Mouse (Mus musculus) forebrain, embryonic 14.5 days (tissue): ENCODE data around the gene Cfap97d2. TPM values are rescaled to one million over a fixed set of nuclear protein-coding genes. Genes with fewer than 3 reads are reported as not detected.

Source experiments
- ATAC-seq: fragments of 200-750 bp; cut with Nextera tagmentation; 2 replicates; pipeline ENCODE4 v1.8.0; 2017; ENCODE audit warnings: mild to moderate bottlenecking, moderate library complexity
- DNase-seq: peaks from one replicate; pipeline ENCODE4 v3.0.0-alpha.2; 2015; ENCODE audit warnings: low spot score
- H3K27ac ChIP-seq: fragments of 300-500 bp; sonication (generic); 2 replicates; pipeline ENCODE4 v1.5.1; 2014; ENCODE audit warnings: low read depth, mild to moderate bottlenecking, control low read depth, low read length, moderate library complexity
- H3K27me3 ChIP-seq: fragments of 300-500 bp; sonication (generic); replicated peaks from 2 replicates; pipeline ENCODE4 v1.6.1; 2014; ENCODE audit warnings: low read length, control low read depth, mixed read lengths; ENCODE audit not compliant: control insufficient read depth, insufficient read depth
- H3K36me3 ChIP-seq: fragments of 300-500 bp; sonication (generic); 2 replicates; pipeline ENCODE4 v1.6.1; 2014; ENCODE audit warnings: low read length, control low read depth; ENCODE audit not compliant: control insufficient read depth, insufficient read depth
- H3K4me1 ChIP-seq: fragments of 300-500 bp; sonication (generic); 2 replicates; pipeline ENCODE4 v1.6.1; 2014; ENCODE audit warnings: antibody characterized with exemption, low read length, control low read depth; ENCODE audit not compliant: control insufficient read depth, insufficient read depth
- H3K4me2 ChIP-seq: fragments of 300-500 bp; sonication (generic); 2 replicates; pipeline ENCODE4 v1.6.1; 2014; ENCODE audit warnings: mild to moderate bottlenecking, control low read depth, low read length
- H3K4me3 ChIP-seq: fragments of 300-500 bp; sonication (generic); 2 replicates; pipeline ENCODE4 v1.5.1; 2014; ENCODE audit warnings: low read depth, low read length, control low read depth
- H3K9ac ChIP-seq: fragments of 300-500 bp; sonication (generic); 2 replicates; pipeline ENCODE4 v1.6.1; 2014; ENCODE audit warnings: mild to moderate bottlenecking, low read length, control low read depth, moderate library complexity
- H3K9me3 ChIP-seq: fragments of 300-500 bp; sonication (generic); replicated peaks from 2 replicates; pipeline ENCODE4 v1.6.1; 2016; ENCODE audit warnings: low read length, control low read depth, mixed read lengths; ENCODE audit not compliant: control insufficient read depth
- WGBS: fragments of 180-500 bp; shearing (Covaris S2); extraction: QIAGEN DNeasy Blood & Tissue Kit; methylation state at CpG from one replicate; pipeline ENCODE4 v1.1.7; 2014; 5-methylcytosine and 5-hydroxymethylcytosine counted together
- polyA plus RNA-seq: library from polyadenylated mRNA; unstranded; fragments of >200 nt; fragmentation: Nextera tagmentation; extraction: Ambion mirVana; gene quantifications from 2 replicates; pipeline ENCODE4 v1.2.1, GENCODE M21; 2014

The Cfap97d2 gene
- polyA plus RNA-seq, 1 experiment from 2014 or later, result 1.1 TPM

DNA sequence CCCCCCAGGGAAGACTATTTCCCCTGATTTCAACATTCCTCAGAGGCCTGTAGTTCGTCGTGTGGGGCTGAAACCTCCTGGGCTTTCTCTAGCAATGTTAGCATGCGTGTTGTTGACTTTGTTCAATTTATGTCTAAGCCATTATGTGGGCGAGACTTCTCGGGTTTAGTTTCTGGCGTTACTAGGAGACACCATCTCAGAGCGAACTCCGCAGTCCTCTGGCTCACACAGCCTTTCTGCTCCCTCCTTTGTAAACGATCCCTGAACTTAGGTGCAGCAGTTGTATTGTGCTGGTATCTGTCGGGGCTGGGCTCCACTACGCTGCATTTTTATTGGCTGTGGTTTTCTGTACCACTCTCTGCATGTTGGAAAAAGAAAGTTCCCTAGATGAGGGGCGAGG is 11.0 kb upstream of the Cfap97d2 start:
- Histone ChIP-seq H3K9ac (no peak overlapping the region), H3K9me3 (no peaks in the 10 kb centered on the region), H3K27ac (no peak overlapping the region), H3K36me3 (no peaks in the 10 kb centered on the region), H3K4me1 (no peaks in the 10 kb centered on the region), H3K4me3 (no peak overlapping the region), H3K4me2 (no peak overlapping the region), H3K27me3 (no peaks in the 10 kb centered on the region)
- no peak for ATAC-seq
- no peak for DNase-seq
- 72% methylated on average over 12 of the region's 12 CpGs for WGBS

DNA sequence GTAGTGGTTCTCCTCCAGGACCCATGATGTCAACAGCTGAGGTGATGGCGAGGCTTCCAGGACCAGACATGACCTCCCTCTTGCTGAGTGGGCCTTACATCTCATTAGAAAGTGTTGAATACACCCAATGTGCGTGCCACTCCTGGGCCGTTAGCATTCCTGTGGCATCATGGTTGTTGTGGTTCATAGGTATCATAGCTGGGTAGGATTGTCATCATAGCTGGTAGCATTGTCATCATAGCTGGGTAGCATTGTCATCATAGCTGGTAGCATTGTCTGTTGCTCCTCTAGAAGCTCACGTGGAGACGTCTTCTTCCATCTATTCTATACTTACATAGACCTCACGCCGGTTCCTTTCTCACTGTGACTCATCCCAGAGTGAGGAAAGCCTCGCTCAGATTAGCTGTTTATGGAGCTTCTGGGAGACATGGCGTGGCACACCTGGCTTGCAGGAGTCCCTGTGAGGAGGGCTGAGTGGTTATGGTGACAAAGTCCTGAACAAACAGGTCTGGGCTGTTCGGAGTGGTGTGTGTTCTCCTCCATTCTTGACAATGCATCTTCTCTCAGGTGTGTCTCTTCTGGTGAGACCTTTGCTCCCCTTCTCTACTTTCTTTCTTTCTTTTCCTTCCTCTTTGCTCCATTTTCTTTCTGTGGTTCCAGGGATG is 10.4 kb upstream of the Cfap97d2 start:
- Histone ChIP-seq H3K27me3 (no peaks in the 10 kb centered on the region), H3K4me3 (no peak overlapping the region), H3K4me2 (no peak overlapping the region), H3K9ac (no peak overlapping the region), H3K27ac (no peak overlapping the region), H3K36me3 (no peaks in the 10 kb centered on the region), H3K4me1 (no peaks in the 10 kb centered on the region), H3K9me3 (no peaks in the 10 kb centered on the region)
- DNase-seq (no peak), ATAC-seq (no peak)
- WGBS, result 88% methylated on average over 10 of the region's 10 CpGs

DNA sequence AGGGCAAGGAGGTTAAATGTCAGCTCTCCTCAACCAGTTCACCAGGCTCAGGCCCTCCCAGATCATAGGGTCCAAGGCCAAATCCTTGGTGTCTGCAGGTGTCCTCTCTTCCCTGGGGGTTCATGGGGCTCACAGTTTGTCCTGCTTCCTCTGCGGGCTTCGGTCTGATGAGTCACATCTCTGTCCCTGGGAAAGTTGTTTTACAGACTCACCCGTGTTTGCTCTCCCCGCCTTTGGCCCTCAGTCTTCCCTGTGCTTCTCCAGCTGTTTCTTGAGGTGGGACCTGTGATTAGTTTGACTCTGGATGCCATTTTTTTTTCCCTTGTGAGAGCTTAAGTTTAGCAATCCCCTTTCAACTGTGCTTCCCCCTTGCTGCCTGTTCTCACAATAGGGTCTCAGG is 9.5 kb upstream of the Cfap97d2 start:
- no peaks in the 10 kb centered on the region for H3K4me1 ChIP-seq
- no peaks in the 10 kb centered on the region for H3K36me3 ChIP-seq
- H3K4me3 ChIP-seq, result no peak overlapping the region
- DNase-seq (no peak), ATAC-seq (no peak)
- 81% methylated on average over 4 of the region's 4 CpGs for WGBS
- H3K27ac ChIP-seq, result no peak overlapping the region
- no peak overlapping the region for H3K4me2 ChIP-seq
- H3K9me3 ChIP-seq, result no peaks in the 10 kb centered on the region
- no peaks in the 10 kb centered on the region for H3K27me3 ChIP-seq
- H3K9ac ChIP-seq, result no peak overlapping the region

DNA sequence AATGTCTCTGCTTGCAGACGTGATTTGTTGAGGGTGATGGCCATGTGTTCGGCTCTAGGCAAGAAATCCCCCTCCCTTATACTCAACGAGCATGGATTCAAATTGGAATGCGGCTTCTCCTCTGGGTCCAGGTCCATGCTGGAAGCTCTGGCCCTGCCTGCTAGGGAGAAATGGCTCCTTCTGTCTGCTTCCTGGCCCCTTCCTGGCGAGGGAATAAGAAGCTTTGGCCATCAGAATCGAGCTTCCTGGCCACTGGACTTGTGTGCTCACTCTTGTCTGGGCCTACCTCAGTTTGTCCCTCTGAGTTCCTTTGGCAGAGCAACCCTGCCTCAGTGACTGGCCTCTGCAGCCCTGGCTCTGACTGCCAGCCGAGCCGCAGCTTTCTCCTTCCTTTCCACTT is 8.5 kb upstream of the Cfap97d2 start:
- Histone ChIP-seq H3K4me2 (no peak overlapping the region), H3K4me1 (no peaks in the 10 kb centered on the region), H3K9ac (no peak overlapping the region), H3K36me3 (no peaks in the 10 kb centered on the region), H3K4me3 (no peak overlapping the region), H3K27ac (no peak overlapping the region), H3K27me3 (no peaks in the 10 kb centered on the region), H3K9me3 (no peaks in the 10 kb centered on the region)
- WGBS, result 83% methylated on average over 8 of the region's 8 CpGs
- ATAC-seq (no peak), DNase-seq (no peak)

GRCm38 (mm10) chr8:13697681-13698080 is 8.0 kb upstream of the Cfap97d2 start:
- H3K27ac ChIP-seq, result no peak overlapping the region
- H3K4me3 ChIP-seq, result no peak overlapping the region
- no peaks in the 10 kb centered on the region for H3K36me3 ChIP-seq
- WGBS, result 82% methylated on average over 8 of the region's 8 CpGs
- H3K9me3 ChIP-seq, result no peaks in the 10 kb centered on the region
- H3K4me2 ChIP-seq, result no peak overlapping the region
- no peaks in the 10 kb centered on the region for H3K4me1 ChIP-seq
- DNase-seq (no peak), ATAC-seq (no peak)
- H3K27me3 ChIP-seq, result no peaks in the 10 kb centered on the region
- no peak overlapping the region for H3K9ac ChIP-seq

DNA sequence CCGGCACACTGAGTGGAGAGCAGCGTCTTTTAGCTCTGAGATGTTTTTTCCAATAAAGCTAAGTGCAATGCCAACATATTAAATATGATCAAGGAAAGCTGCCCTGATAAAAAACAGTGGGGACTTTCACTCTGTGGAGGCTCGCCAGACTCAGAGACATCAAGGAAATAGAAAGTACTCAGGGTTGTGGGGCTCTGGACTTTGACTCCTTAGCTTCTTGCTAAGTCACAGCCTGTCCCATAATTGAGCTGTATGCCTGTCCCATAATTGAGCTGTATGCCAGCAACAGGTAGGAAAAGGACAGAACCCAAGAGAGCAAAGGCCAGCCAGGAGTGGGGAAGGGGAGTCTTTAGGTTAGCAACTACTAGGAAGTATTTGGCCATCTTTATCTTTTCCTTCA is 7.4 kb upstream of the Cfap97d2 start:
- Histone ChIP-seq H3K4me2 (no peak overlapping the region), H3K27ac (no peak overlapping the region), H3K27me3 (no peaks in the 10 kb centered on the region), H3K9me3 (no peaks in the 10 kb centered on the region), H3K4me1 (no peaks in the 10 kb centered on the region), H3K4me3 (no peak overlapping the region), H3K9ac (no peak overlapping the region), H3K36me3 (no peaks in the 10 kb centered on the region)
- DNase-seq, result no peak
- no peak for ATAC-seq
- WGBS, result 84% methylated on average over 3 of the region's 3 CpGs

DNA sequence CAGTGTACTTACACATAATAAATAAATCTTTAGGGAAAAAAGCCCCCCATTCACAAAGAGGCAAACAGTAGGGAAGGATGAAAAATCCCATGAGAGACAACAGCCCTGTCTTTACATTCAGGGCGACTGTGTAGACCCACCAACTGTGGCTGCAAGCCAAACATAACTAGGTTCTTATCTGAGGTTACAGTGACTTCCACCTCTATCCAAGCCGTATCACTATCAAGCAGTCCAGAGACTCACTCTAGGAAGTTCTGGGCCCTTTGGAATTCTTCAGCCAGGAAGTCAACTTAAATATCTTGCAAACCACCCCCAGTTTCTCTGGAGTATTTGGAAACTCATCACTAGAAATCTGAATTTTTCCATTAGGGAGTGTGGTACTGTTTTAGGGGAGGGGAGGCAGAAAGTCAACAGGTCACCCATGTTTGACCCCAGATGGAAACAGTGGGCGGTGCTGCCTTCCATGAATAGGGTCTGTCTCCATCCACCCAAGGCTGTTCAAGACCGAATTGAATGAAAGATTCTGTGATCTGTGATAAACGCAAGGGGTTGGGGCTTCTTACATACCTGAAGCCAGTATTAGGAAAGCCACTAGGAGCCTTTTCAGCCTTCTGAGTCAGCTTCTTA is 6.3 kb upstream of the Cfap97d2 start:
- no peak for ATAC-seq
- 81% methylated on average over 5 of the region's 5 CpGs for WGBS
- Histone ChIP-seq H3K9me3 (no peaks in the 10 kb centered on the region), H3K9ac (no peak overlapping the region), H3K4me3 (no peak overlapping the region), H3K4me1 (no peaks in the 10 kb centered on the region), H3K27me3 (no peaks in the 10 kb centered on the region), H3K36me3 (no peaks in the 10 kb centered on the region), H3K27ac (no peak overlapping the region), H3K4me2 (no peak overlapping the region)
- DNase-seq, result no peak

DNA sequence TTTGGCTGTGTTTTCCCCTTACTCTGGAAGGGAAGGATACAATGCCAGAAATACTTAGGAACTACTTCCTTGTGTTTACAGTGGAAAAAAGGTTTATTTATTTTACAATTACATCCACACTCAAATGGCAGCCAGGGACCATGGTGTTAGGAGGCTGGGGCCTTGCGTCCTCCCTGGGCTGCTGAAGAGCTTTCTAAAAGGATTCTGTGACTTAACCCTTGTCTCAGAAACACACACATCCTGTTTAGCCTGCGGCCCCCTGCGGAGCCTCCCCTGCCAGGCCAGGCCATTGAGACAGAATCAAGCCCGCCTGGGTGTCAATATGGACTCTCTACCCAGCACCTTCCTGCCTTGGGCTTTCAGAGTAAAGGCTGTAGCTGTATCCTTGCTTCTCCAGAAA is 2.9 kb upstream of the Cfap97d2 start:
- DNase-seq (no peak), ATAC-seq (no peak)
- Histone ChIP-seq H3K27me3 (no peaks in the 10 kb centered on the region), H3K9ac (no peak overlapping the region), H3K4me1 (peaks cover 6% of the 10 kb centered on the region), H3K36me3 (no peaks in the 10 kb centered on the region), H3K4me2 (no peak overlapping the region), H3K4me3 (no peak overlapping the region), H3K9me3 (no peaks in the 10 kb centered on the region), H3K27ac (no peak overlapping the region)
- 50% methylated on average over 4 of the region's 4 CpGs for WGBS

DNA sequence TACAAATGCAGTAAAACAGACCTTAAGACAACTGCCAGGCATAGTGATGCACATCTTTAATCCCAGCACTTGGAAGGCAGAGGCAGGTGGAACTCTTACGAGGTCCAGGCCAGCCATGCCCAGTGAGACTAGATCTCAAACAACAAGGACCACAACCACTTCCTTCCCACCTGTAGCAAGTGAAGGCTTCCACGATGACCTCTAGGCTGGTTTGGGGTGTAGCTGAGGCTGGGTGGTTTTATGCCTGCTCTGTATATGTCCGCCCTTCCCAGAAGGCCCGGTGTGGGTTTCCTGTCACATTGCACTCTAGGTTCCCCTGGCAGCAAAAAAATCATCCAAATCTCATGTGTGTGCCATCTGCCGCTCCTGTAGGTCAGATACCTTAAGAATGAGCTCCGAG is 1.9 kb upstream of the Cfap97d2 start:
- 93% methylated on average over 6 of the region's 6 CpGs for WGBS
- H3K4me2 ChIP-seq, result no peak overlapping the region
- no peaks in the 10 kb centered on the region for H3K9me3 ChIP-seq
- H3K27me3 ChIP-seq, result no peaks in the 10 kb centered on the region
- no peak overlapping the region for H3K9ac ChIP-seq
- DNase-seq (no peak), ATAC-seq (no peak)
- no peaks in the 10 kb centered on the region for H3K36me3 ChIP-seq
- H3K4me1 ChIP-seq, result peaks cover 6% of the 10 kb centered on the region
- no peak overlapping the region for H3K27ac ChIP-seq
- H3K4me3 ChIP-seq, result no peak overlapping the region
